Mouse (Mus musculus): ENCODE measurements around the gene Zmynd15. TPM values are rescaled to one million over a fixed set of nuclear protein-coding genes. Genes with fewer than 3 reads are reported as not detected.

Gene Zmynd15
- polyA plus RNA-seq, 1 experiment from 2014 or later: 0.43 TPM

DNA sequence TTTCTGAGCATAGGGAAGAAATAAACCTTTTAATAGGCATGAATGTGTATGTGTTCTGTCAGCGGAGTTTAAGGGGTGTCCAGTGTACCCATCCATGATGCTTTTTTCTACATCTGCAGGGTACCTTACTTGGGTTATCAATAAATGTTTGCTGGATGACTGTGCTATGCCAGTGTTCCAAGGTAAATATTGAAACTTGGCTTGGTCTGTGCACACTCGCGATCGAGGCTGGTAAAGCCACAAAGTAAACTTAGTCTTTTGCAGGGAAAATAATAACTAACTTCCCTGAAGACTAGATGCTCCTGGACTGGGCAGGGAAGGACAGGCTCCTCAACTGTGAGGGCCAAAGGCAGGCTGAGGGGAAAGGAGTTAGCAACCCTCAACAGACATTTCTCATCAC is 18.6 kb upstream of the Zmynd15 start:
- Histone ChIP-seq H3K27ac (ENCODE audit: low read depth, low read length) (no peak overlapping the region), H3K4me1 (replicated peaks; ENCODE audit: control insufficient read depth, insufficient read depth, low read length) (no peaks in the 10 kb centered on the region), H3K4me3 (ENCODE audit: low read depth, low read length) (no peak overlapping the region), H3K27me3 (ENCODE audit: control insufficient read depth, insufficient read depth, low read length) (no peaks in the 10 kb centered on the region), H3K9ac (ENCODE audit: low read depth, low read length) (no peak overlapping the region), H3K4me2 (replicated peaks; ENCODE audit: low read depth, low read length) (no peak overlapping the region), H3K36me3 (ENCODE audit: control insufficient read depth, insufficient read depth, low read length) (0 out of 2 replicates have a peak, but pooled peaks cover 9% of the 10 kb centered on the region), H3K9me3 (ENCODE audit: control insufficient read depth, low read length) (no peaks in the 10 kb centered on the region)
- no peak for ATAC-seq (ENCODE audit: low FRiP score)
- WGBS: 93% methylated on average over 4 of the region's 4 CpGs
- DNase-seq (ENCODE audit: low spot score): no peak

DNA sequence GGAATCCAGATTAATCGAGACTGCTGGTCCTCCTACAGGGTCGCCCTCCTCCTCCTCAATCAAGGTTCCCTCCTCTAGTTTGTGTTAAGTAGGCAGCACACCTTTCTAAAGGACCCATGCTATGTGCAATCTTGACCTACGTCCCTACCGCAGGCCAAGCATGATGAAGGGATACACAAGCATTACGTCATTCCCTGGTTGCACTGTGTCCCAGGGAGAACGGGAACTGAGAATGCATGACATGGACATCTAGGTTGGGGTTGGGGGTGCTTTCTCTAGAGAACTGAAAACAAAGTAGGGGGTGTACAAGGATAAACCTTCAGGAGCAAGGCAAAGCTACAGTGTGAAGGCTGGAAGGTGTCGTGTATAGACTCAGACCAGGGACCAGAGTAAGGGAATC is 17.4 kb upstream of the Zmynd15 start:
- Histone ChIP-seq H3K4me3 (ENCODE audit: low read depth, low read length) (no peak overlapping the region), H3K9ac (ENCODE audit: low read depth, low read length) (no peak overlapping the region), H3K27me3 (ENCODE audit: control insufficient read depth, insufficient read depth, low read length) (no peaks in the 10 kb centered on the region), H3K4me2 (replicated peaks; ENCODE audit: low read depth, low read length) (no peak overlapping the region), H3K9me3 (ENCODE audit: control insufficient read depth, low read length) (no peaks in the 10 kb centered on the region), H3K4me1 (replicated peaks; ENCODE audit: control insufficient read depth, insufficient read depth, low read length) (no peaks in the 10 kb centered on the region), H3K27ac (ENCODE audit: low read depth, low read length) (no peak overlapping the region), H3K36me3 (ENCODE audit: control insufficient read depth, insufficient read depth, low read length) (0 out of 2 replicates have a peak, but pooled peaks cover 9% of the 10 kb centered on the region)
- WGBS: 93% methylated on average over 7 of the region's 7 CpGs
- no peak for DNase-seq (ENCODE audit: low spot score)
- no peak for ATAC-seq (ENCODE audit: low FRiP score)

GRCm38 (mm10) chr11:70443964-70444363 is 15.3 kb upstream of the Zmynd15 start:
- no peaks in the 10 kb centered on the region for H3K4me1 ChIP-seq (replicated peaks; ENCODE audit: control insufficient read depth, insufficient read depth, low read length)
- H3K36me3 ChIP-seq (ENCODE audit: control insufficient read depth, insufficient read depth, low read length): 0 out of 2 replicates have a peak, but pooled peaks cover 4% of the 10 kb centered on the region
- DNase-seq (ENCODE audit: low spot score) (no peak), ATAC-seq (ENCODE audit: low FRiP score) (no peak)
- no peak overlapping the region for H3K4me2 ChIP-seq (replicated peaks; ENCODE audit: low read depth, low read length)
- H3K9ac ChIP-seq (ENCODE audit: low read depth, low read length): no peak overlapping the region
- 92% methylated on average over 3 of the region's 3 CpGs for WGBS
- H3K27ac ChIP-seq (ENCODE audit: low read depth, low read length): no peak overlapping the region
- H3K4me3 ChIP-seq (ENCODE audit: low read depth, low read length): no peak overlapping the region
- no peaks in the 10 kb centered on the region for H3K9me3 ChIP-seq (ENCODE audit: control insufficient read depth, low read length)
- no peaks in the 10 kb centered on the region for H3K27me3 ChIP-seq (ENCODE audit: control insufficient read depth, insufficient read depth, low read length)

GRCm38 (mm10) chr11:70444667-70445066 is 14.6 kb upstream of the Zmynd15 start:
- no peaks in the 10 kb centered on the region for H3K27me3 ChIP-seq (ENCODE audit: control insufficient read depth, insufficient read depth, low read length)
- H3K4me2 ChIP-seq (replicated peaks; ENCODE audit: low read depth, low read length): no peak overlapping the region
- no peaks in the 10 kb centered on the region for H3K36me3 ChIP-seq (ENCODE audit: control insufficient read depth, insufficient read depth, low read length)
- no peak for DNase-seq (ENCODE audit: low spot score)
- no peak for ATAC-seq (ENCODE audit: low FRiP score)
- no peaks in the 10 kb centered on the region for H3K4me1 ChIP-seq (replicated peaks; ENCODE audit: control insufficient read depth, insufficient read depth, low read length)
- H3K4me3 ChIP-seq (ENCODE audit: low read depth, low read length): no peak overlapping the region
- H3K9me3 ChIP-seq (ENCODE audit: control insufficient read depth, low read length): no peaks in the 10 kb centered on the region
- H3K27ac ChIP-seq (ENCODE audit: low read depth, low read length): no peak overlapping the region
- WGBS: 79% methylated on average over 6 of the region's 6 CpGs
- no peak overlapping the region for H3K9ac ChIP-seq (ENCODE audit: low read depth, low read length)

DNA sequence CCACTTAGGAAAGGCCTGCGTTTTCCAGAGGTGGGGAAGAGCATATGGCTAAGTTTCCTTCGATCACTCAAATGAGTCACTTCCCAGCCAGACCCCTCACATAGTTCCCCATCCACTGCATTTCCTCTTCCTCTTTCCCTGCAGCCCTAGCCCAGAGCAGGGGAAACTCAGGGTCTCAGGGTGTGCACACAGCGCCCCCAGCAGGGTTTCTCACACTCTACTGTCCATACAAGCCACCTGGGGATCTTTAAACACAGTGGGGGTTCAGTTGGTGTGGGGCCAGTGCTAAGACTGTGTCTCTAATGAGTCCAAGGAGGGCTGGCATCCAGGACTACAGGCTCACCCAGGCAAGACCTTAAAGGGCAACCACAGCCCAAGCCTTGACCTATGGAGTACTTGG is 12.5 kb upstream of the Zmynd15 start:
- Histone ChIP-seq H3K4me3 (ENCODE audit: low read depth, low read length) (no peak overlapping the region), H3K36me3 (ENCODE audit: control insufficient read depth, insufficient read depth, low read length) (no peaks in the 10 kb centered on the region), H3K27ac (ENCODE audit: low read depth, low read length) (no peak overlapping the region), H3K27me3 (ENCODE audit: control insufficient read depth, insufficient read depth, low read length) (no peaks in the 10 kb centered on the region), H3K9ac (ENCODE audit: low read depth, low read length) (no peak overlapping the region), H3K4me1 (replicated peaks; ENCODE audit: control insufficient read depth, insufficient read depth, low read length) (no peaks in the 10 kb centered on the region), H3K9me3 (ENCODE audit: control insufficient read depth, low read length) (no peaks in the 10 kb centered on the region), H3K4me2 (replicated peaks; ENCODE audit: low read depth, low read length) (no peak overlapping the region)
- ATAC-seq (ENCODE audit: low FRiP score) (no peak), DNase-seq (ENCODE audit: low spot score) (no peak)
- 44% methylated on average over 3 of the region's 3 CpGs for WGBS

- ATAC-seq (ENCODE audit: low FRiP score) (no peak), DNase-seq (ENCODE audit: low spot score) (no peak)
- Histone ChIP-seq H3K4me2 (replicated peaks; ENCODE audit: low read depth, low read length) (no peak overlapping the region), H3K4me3 (ENCODE audit: low read depth, low read length) (no peak overlapping the region), H3K27ac (ENCODE audit: low read depth, low read length) (no peak overlapping the region), H3K4me1 (replicated peaks; ENCODE audit: control insufficient read depth, insufficient read depth, low read length) (no peaks in the 10 kb centered on the region), H3K9ac (ENCODE audit: low read depth, low read length) (no peak overlapping the region), H3K36me3 (ENCODE audit: control insufficient read depth, insufficient read depth, low read length) (no peaks in the 10 kb centered on the region), H3K27me3 (ENCODE audit: control insufficient read depth, insufficient read depth, low read length) (no peaks in the 10 kb centered on the region), H3K9me3 (ENCODE audit: control insufficient read depth, low read length) (no peaks in the 10 kb centered on the region)
- 73% methylated on average over 1 of the region's 1 CpGs for WGBS
These were observed 11.9 kb upstream of the Zmynd15 start for GRCm38 (mm10) chr11:70447373-70447772.

DNA sequence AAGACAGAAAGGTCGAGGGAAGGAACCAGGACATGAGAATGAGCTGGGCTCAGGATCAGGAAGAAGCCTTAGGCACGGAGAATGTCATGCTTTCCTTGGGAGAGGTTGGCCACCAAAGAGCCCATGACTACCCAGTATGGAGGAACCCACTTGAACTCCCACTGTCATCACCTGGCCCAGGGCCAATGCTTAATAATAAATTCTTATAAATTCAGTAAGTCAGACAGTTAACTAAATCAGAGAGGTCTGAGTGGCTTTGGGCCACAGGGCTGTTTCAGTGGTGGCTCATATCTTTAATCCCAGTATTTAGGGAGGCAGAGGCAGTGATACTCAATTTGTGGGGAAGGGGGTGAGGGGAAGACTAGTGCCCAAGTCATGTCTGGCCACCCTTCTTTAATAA is 8.3 kb upstream of the Zmynd15 start:
- H3K4me2 ChIP-seq (replicated peaks; ENCODE audit: low read depth, low read length): no peak overlapping the region

GRCm38 (mm10) chr11:70451797-70452498 is 7.3 kb upstream of the Zmynd15 start, which contains the start of gene Med11:
Med11 (plus strand) TSS chr11:70451919.
- under 1% methylated on average over 43 of the region's 46 CpGs for WGBS
- ATAC-seq (ENCODE audit: low FRiP score): peak; percentile 99
- peak within 1 kb of the TSS; percentile 63 for H3K4me2 ChIP-seq (replicated peaks; ENCODE audit: low read depth, low read length)

More for the DNA sequence above, 8.3 kb upstream of the Zmynd15 start:
- Histone ChIP-seq H3K36me3 (ENCODE audit: control insufficient read depth, insufficient read depth, low read length) (no peaks in the 10 kb centered on the region), H3K4me3 (ENCODE audit: low read depth, low read length) (no peak overlapping the region), H3K9me3 (ENCODE audit: control insufficient read depth, low read length) (no peaks in the 10 kb centered on the region), H3K9ac (ENCODE audit: low read depth, low read length) (no peak overlapping the region), H3K4me1 (replicated peaks; ENCODE audit: control insufficient read depth, insufficient read depth, low read length) (peaks cover 4% of the 10 kb centered on the region; the same call in 1 of the 2 replicates), H3K27ac (ENCODE audit: low read depth, low read length) (no peak overlapping the region), H3K27me3 (ENCODE audit: control insufficient read depth, insufficient read depth, low read length) (no peaks in the 10 kb centered on the region)
- no peak for DNase-seq (ENCODE audit: low spot score)
- ATAC-seq (ENCODE audit: low FRiP score): no peak
- 90% methylated on average over 2 of the region's 2 CpGs for WGBS

More at GRCm38 (mm10) chr11:70451797-70452498, 7.3 kb upstream of the Zmynd15 start, which contains the start of gene Med11:
- peak; percentile 94 for DNase-seq (ENCODE audit: low spot score)
- Histone ChIP-seq H3K4me1 (replicated peaks; ENCODE audit: control insufficient read depth, insufficient read depth, low read length) (peaks cover 4% of the 10 kb centered on the region; the same call in 1 of the 2 replicates), H3K9ac (ENCODE audit: low read depth, low read length) (peak within 1 kb of the TSS; percentile 83), H3K27me3 (ENCODE audit: control insufficient read depth, insufficient read depth, low read length) (no peaks in the 10 kb centered on the region), H3K4me3 (ENCODE audit: low read depth, low read length) (peak within 1 kb of the TSS; percentile 69), H3K9me3 (ENCODE audit: control insufficient read depth, low read length) (no peaks in the 10 kb centered on the region), H3K27ac (ENCODE audit: low read depth, low read length) (peak within 1 kb of the TSS; percentile 95), H3K36me3 (ENCODE audit: control insufficient read depth, insufficient read depth, low read length) (no peaks in the 10 kb centered on the region)
